Mouse (Mus musculus) limb, embryonic 14.5 days (tissue): Measurements from ENCODE around the gene Rpl3l. TPM values are rescaled to one million over a fixed set of nuclear protein-coding genes. Genes with fewer than 3 reads are reported as not detected.

Experiments
- ATAC-seq: fragments of 200-750 bp; cut with Nextera tagmentation; 2 replicates; pipeline ENCODE4 v1.8.0; 2017; ENCODE audit warnings: low read depth, moderate number of reproducible peaks, moderate TSS enrichment; ENCODE audit not compliant: low FRiP score
- DNase-seq: peaks from one replicate; pipeline ENCODE4 v3.0.0-alpha.2; 2015; ENCODE audit warnings: low spot score
- H3K27ac ChIP-seq: fragments of 300-500 bp; sonication (generic); replicated peaks from 2 replicates; pipeline ENCODE4 v1.5.1; 2014; ENCODE audit warnings: low read depth, mild to moderate bottlenecking, low read length, moderate library complexity, mixed read lengths
- H3K27me3 ChIP-seq: fragments of 300-500 bp; sonication (generic); 2 replicates; pipeline ENCODE4 v1.6.1; 2014; ENCODE audit warnings: low read length, mixed read lengths; ENCODE audit not compliant: control insufficient read depth, insufficient read depth
- H3K36me3 ChIP-seq: fragments of 300-500 bp; sonication (generic); 2 replicates; pipeline ENCODE4 v1.6.1; 2014; ENCODE audit warnings: mild to moderate bottlenecking, low read length, moderate library complexity, mixed read lengths; ENCODE audit not compliant: control insufficient read depth, insufficient read depth
- H3K4me1 ChIP-seq: fragments of 300-500 bp; sonication (generic); 2 replicates; pipeline ENCODE4 v1.6.1; 2014; ENCODE audit warnings: antibody characterized with exemption, low read length, mixed read lengths; ENCODE audit not compliant: control insufficient read depth, insufficient read depth
- H3K4me2 ChIP-seq: fragments of 300-500 bp; sonication (generic); replicated peaks from 2 replicates; pipeline ENCODE4 v1.6.1; 2014; ENCODE audit warnings: low read depth, mild to moderate bottlenecking, low read length, moderate library complexity; ENCODE audit not compliant: severe bottlenecking
- H3K4me3 ChIP-seq: fragments of 300-500 bp; sonication (generic); replicated peaks from 2 replicates; pipeline ENCODE4 v1.5.1; 2014; ENCODE audit warnings: low read length
- H3K9ac ChIP-seq: fragments of 300-500 bp; sonication (generic); 2 replicates; pipeline ENCODE4 v1.6.1; 2014; ENCODE audit warnings: mild to moderate bottlenecking, low read depth, low read length, moderate library complexity; ENCODE audit not compliant: severe bottlenecking
- H3K9me3 ChIP-seq: fragments of 300-500 bp; sonication (generic); 2 replicates; pipeline ENCODE4 v1.6.1; 2016; ENCODE audit warnings: low read length; ENCODE audit not compliant: control insufficient read depth
- POLR2A ChIP-seq: fragments of 200-500 bp; IDR thresholded peaks from 2 replicates; pipeline ENCODE4 v1.8.0; 2012; ENCODE audit warnings: inconsistent platforms, mild to moderate bottlenecking, moderate library complexity, borderline replicate concordance; ENCODE audit not compliant: insufficient read depth, insufficient read length; ENCODE audit errors: extremely low read depth
- WGBS: fragments of 180-500 bp; shearing (Covaris S2); extraction: QIAGEN DNeasy Blood & Tissue Kit; methylation state at CpG from one replicate; pipeline ENCODE4 v1.1.7; 2014; 5-methylcytosine and 5-hydroxymethylcytosine counted together
- polyA plus RNA-seq, 2 experiments: library from polyadenylated mRNA; depleted of rRNA in 1 of 2; stranded (reverse) in 1 of 2; unstranded in 1 of 2; fragments of >200 nt; fragmentation: Nextera tagmentation in 1 of 2; extraction: Ambion mirVana in 1 of 2; gene quantifications; 2 replicates each; pipeline versions ENCODE4 v1.2.1 to v1.2.3; 2012 to 2014

The Rpl3l gene
- polyA plus RNA-seq, 2 experiments: not detected

GRCm38 (mm10) chr17:24699473-24699872 lies 28.1 kb upstream of the Rpl3l start:
- DNase-seq: no peak
- no peaks in the 10 kb centered on the region for H3K27me3 ChIP-seq
- H3K4me3 ChIP-seq: no peak overlapping the region
- ATAC-seq: no peak
- H3K9ac ChIP-seq: no peak overlapping the region
- peaks cover 47% of the 10 kb centered on the region for H3K36me3 ChIP-seq
- H3K4me1 ChIP-seq: peaks cover 9% of the 10 kb centered on the region
- TF ChIP-seq POLR2A: no peak
- no peaks in the 10 kb centered on the region for H3K9me3 ChIP-seq
- H3K27ac ChIP-seq: no peak overlapping the region
- H3K4me2 ChIP-seq: no peak overlapping the region
- WGBS: 94% methylated on average over 2 of the region's 2 CpGs

- Histone ChIP-seq H3K9me3 (no peaks in the 10 kb centered on the region), H3K36me3 (peaks cover 60% of the 10 kb centered on the region), H3K4me3 (no peak overlapping the region), H3K27me3 (no peaks in the 10 kb centered on the region), H3K4me2 (no peak overlapping the region), H3K9ac (no peak overlapping the region), H3K27ac (no peak overlapping the region), H3K4me1 (peaks cover 6% of the 10 kb centered on the region)
- DNase-seq (no peak), ATAC-seq (no peak)
- TF ChIP-seq POLR2A: no peak
- WGBS: 89% methylated on average over 9 of the region's 9 CpGs
Observed at GRCm38 (mm10) chr17:24701251-24701650, 26.4 kb upstream of the Rpl3l start.

- no peak for ATAC-seq
Observed at GRCm38 (mm10) chr17:24705821-24706220, 21.8 kb upstream of the Rpl3l start.

GRCm38 (mm10) chr17:24706982-24707800 lies 20.4 kb upstream of the Rpl3l start, which contains the start of gene Tbl3:
Tbl3 (minus strand) TSS chr17:24707660.
- Histone ChIP-seq H3K27ac (peak within 1 kb of the TSS; percentile 67), H3K9ac (peak within 1 kb of the TSS; percentile 65), H3K4me3 (peak within 1 kb of the TSS; percentile 78), H3K27me3 (no peaks in the 10 kb centered on the region), H3K36me3 (peaks cover 31% of the 10 kb centered on the region), H3K4me2 (peak within 1 kb of the TSS; percentile 78), H3K9me3 (no peaks in the 10 kb centered on the region), H3K4me1 (peaks cover 8% of the 10 kb centered on the region; the same call in 1 of the 2 replicates)
- ATAC-seq (peak; percentile 92), DNase-seq (peak; percentile 95)
- WGBS: 7% methylated on average over 32 of the region's 32 CpGs
- peak; percentile 71; the same call in 1 of the 2 replicates for TF ChIP-seq POLR2A

More at GRCm38 (mm10) chr17:24705821-24706220, 21.8 kb upstream of the Rpl3l start:
- 95% methylated on average over 3 of the region's 3 CpGs for WGBS
- H3K9ac ChIP-seq: no peak overlapping the region
- peaks cover 8% of the 10 kb centered on the region; the same call in 1 of the 2 replicates for H3K4me1 ChIP-seq
- no peak overlapping the region for H3K27ac ChIP-seq
- H3K27me3 ChIP-seq: no peaks in the 10 kb centered on the region
- no peak for DNase-seq
- H3K4me2 ChIP-seq: no peak overlapping the region
- no peaks in the 10 kb centered on the region for H3K9me3 ChIP-seq
- no peak for TF ChIP-seq POLR2A
- peaks cover 45% of the 10 kb centered on the region for H3K36me3 ChIP-seq
- H3K4me3 ChIP-seq: no peak overlapping the region

- 3% methylated on average over 24 of the region's 24 CpGs for WGBS
- H3K4me2 ChIP-seq: peak overlapping the region; percentile 78
- DNase-seq: no peak
- H3K9me3 ChIP-seq: no peaks in the 10 kb centered on the region
- no peak for TF ChIP-seq POLR2A
- H3K27ac ChIP-seq: peak overlapping the region; percentile 67
- no peaks in the 10 kb centered on the region for H3K27me3 ChIP-seq
- ATAC-seq: peak; percentile 35
- peaks cover 25% of the 10 kb centered on the region for H3K36me3 ChIP-seq
- peaks cover 8% of the 10 kb centered on the region; the same call in 1 of the 2 replicates for H3K4me1 ChIP-seq
- H3K4me3 ChIP-seq: peak overlapping the region; percentile 78
- H3K9ac ChIP-seq: peak overlapping the region; percentile 65
Observed at GRCm38 (mm10) chr17:24707801-24708425, 19.7 kb upstream of the Rpl3l start.
